Mouse (Mus musculus) bone marrow, adult 2 months (tissue): ENCODE data around the gene Syndig1.

Experiments
- CTCF ChIP-seq: fragments of 200-500 bp; IDR thresholded peaks from 2 replicates; pipeline ENCODE4 v1.5.1; 2011; ENCODE audit warnings: low read length, control low read depth; ENCODE audit not compliant: control insufficient read depth, insufficient read depth
- POLR2A ChIP-seq: fragments of 200-500 bp; IDR thresholded peaks from 2 replicates; pipeline ENCODE4 v1.6.1; 2011; ENCODE audit warnings: low read depth, mild to moderate bottlenecking, control low read depth, low read length, borderline replicate concordance; ENCODE audit not compliant: control insufficient read depth

DNA sequence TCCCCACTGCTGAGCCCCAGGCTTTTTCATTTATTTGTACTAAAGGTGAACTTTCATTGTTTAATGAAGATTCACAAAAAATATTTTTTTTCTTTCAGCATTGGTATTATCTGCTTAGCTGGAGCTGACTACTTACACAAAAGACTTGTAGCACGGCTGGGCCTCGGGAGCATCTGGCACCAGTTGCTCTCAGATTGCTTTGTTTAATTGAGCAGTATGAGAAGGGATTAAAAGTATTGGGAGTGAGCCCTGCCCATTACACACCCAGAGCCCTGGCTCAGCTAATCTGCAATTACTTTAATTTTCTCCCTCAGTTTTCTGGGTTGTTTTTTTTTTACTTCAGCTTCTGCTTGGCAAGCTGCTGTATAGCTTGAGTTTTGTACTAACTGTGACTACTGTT is 62.6 kb downstream of the Syndig1 start:
- TF ChIP-seq POLR2A = no peak
- no peak for TF ChIP-seq CTCF
